10 mouse cellular contexts compared by ENCODE assay signal in genomic region chr13:56251176-56251923, GRCm38 (mm10). TPM values are rescaled to one million over a fixed set of nuclear protein-coding genes. Genes with fewer than 3 reads are reported as not detected.
DNase-seq lines count a peak whose midpoint lies in the region; ATAC-seq and TF ChIP-seq lines count a peak whose summit lies in the region.
"Had no signal": no experiment of that assay in that cellular context is flagged by ENCODE, and none has a peak within 500 bp of the region (broad histone marks: within the 10 kb centered on the region; RNA-seq: fewer than 3 reads in every experiment).

No protein-coding gene starts in this region.

- TF ChIP-seq CTCF in midbrain, postnatal 0 days (IDR thresholded peaks at IDR 0.05) = no peak

- no peak overlapping the region for H3K9ac ChIP-seq in kidney, embryonic 16.5 days (replicated peaks; ENCODE audit: low read length)
- H3K9ac ChIP-seq in hindbrain, embryonic 14.5 days = peak overlapping the region; percentile 16; the same call in 1 of the 2 replicates
- H3K9ac ChIP-seq in midbrain, postnatal 0 days (replicated peaks; ENCODE audit: low read length, poor library complexity, severe bottlenecking) = no peak overlapping the region

- ATAC-seq in kidney, embryonic 16.5 days (ENCODE audit: low FRiP score, low TSS enrichment) = no peak
- ATAC-seq in hindbrain, embryonic 14.5 days (ENCODE audit: low FRiP score) = no peak; the same call in 1 of the 2 replicates
- 0 out of 2 replicates have a peak, but pooled peaks have one; percentile 31 for ATAC-seq in midbrain, postnatal 0 days (ENCODE audit: low FRiP score)
- ATAC-seq in megakaryocyte-erythroid progenitor cell, adult 5-6 weeks (replicated peaks; ENCODE audit: low FRiP score, low TSS enrichment, poor library complexity, severe bottlenecking) = no peak

- H3K9me3 ChIP-seq in kidney, embryonic 16.5 days (ENCODE audit: low read length) = no peaks in the 10 kb centered on the region
- H3K9me3 ChIP-seq in hindbrain, embryonic 14.5 days (ENCODE audit: control insufficient read depth, low read length) = no peaks in the 10 kb centered on the region
- no peaks in the 10 kb centered on the region for H3K9me3 ChIP-seq in midbrain, postnatal 0 days (ENCODE audit: low read length)

- H3K4me2 ChIP-seq in kidney, embryonic 16.5 days (replicated peaks; ENCODE audit: low read depth, low read length) = peak overlapping the region; percentile 53; the same call in 1 of the 2 replicates
- peak overlapping the region; percentile 57 for H3K4me2 ChIP-seq in hindbrain, embryonic 14.5 days (replicated peaks)
- H3K4me2 ChIP-seq in midbrain, postnatal 0 days (ENCODE audit: low read depth, low read length, poor library complexity, severe bottlenecking) = 0 out of 2 replicates have a peak overlapping the region, but pooled peaks have one; percentile 39

- no peak for DNase-seq in kidney, adult 8-10 months
- DNase-seq in embryo, embryonic 11 days = peak; percentile 70
- DNase-seq in hindbrain, embryonic 14.5 days (ENCODE audit: low spot score) = no peak
- DNase-seq in midbrain, postnatal 0 days (ENCODE audit: low spot score) = no peak
- DNase-seq in yolk sac, embryonic 10.5 days (ENCODE audit: low spot score) = no peak
- no peak for DNase-seq in right cerebral cortex, postnatal 36 days (ENCODE audit: low spot score in 2 of 2)
- DNase-seq: cerebellum, adult 18-20 months had no signal

- H3K4me3 ChIP-seq in kidney, embryonic 16.5 days (ENCODE audit: low read length) = peak overlapping the region; percentile 40; the same call in 1 of the 2 replicates
- peak overlapping the region; percentile 32 for H3K4me3 ChIP-seq in hindbrain, embryonic 14.5 days (replicated peaks; ENCODE audit: low read length)
- peak overlapping the region; percentile 30; the same call in 1 of the 2 replicates for H3K4me3 ChIP-seq in midbrain, postnatal 0 days (ENCODE audit: low read depth, low read length)

- peaks cover 11% of the 10 kb centered on the region for H3K4me1 ChIP-seq in kidney, embryonic 16.5 days (ENCODE audit: insufficient read depth, low read length)
- H3K4me1 ChIP-seq in hindbrain, embryonic 14.5 days (replicated peaks; ENCODE audit: control insufficient read depth, insufficient read depth, low read length) = peaks cover 10% of the 10 kb centered on the region; the same call in 1 of the 2 replicates
- no peaks in the 10 kb centered on the region for H3K4me1 ChIP-seq in midbrain, postnatal 0 days (ENCODE audit: insufficient read depth, low read length)

- under 1% methylated on average over 59 of the region's 59 CpGs for WGBS in kidney, embryonic 16.5 days
- under 1% methylated on average over 59 of the region's 59 CpGs for WGBS in hindbrain, embryonic 14.5 days
- under 1% methylated on average over 52 of the region's 59 CpGs for WGBS in midbrain, postnatal 0 days

- peaks cover 100% of the 10 kb centered on the region for H3K27me3 ChIP-seq in kidney, embryonic 16.5 days (ENCODE audit: insufficient read depth, low read length)
- H3K27me3 ChIP-seq in hindbrain, embryonic 14.5 days (ENCODE audit: control insufficient read depth, insufficient read depth, low read length) = peaks cover 100% of the 10 kb centered on the region
- H3K27me3 ChIP-seq in midbrain, postnatal 0 days (ENCODE audit: insufficient read depth, low read length) = peaks cover 91% of the 10 kb centered on the region

- H3K36me3 ChIP-seq in kidney, embryonic 16.5 days (ENCODE audit: insufficient read depth, low read length) = no peaks in the 10 kb centered on the region
- H3K36me3 ChIP-seq in hindbrain, embryonic 14.5 days (replicated peaks; ENCODE audit: control insufficient read depth, insufficient read depth) = no peaks in the 10 kb centered on the region
- H3K36me3 ChIP-seq in midbrain, postnatal 0 days (ENCODE audit: insufficient read depth, low read length) = no peaks in the 10 kb centered on the region

- H3K27ac ChIP-seq in kidney, embryonic 16.5 days (ENCODE audit: low read length) = no peak overlapping the region
- H3K27ac ChIP-seq in hindbrain, embryonic 14.5 days = no peak overlapping the region
- H3K27ac ChIP-seq in midbrain, postnatal 0 days (ENCODE audit: low read depth, low read length) = no peak overlapping the region

RNA-seq across cellular contexts. Expression of gene Neurog1, which starts 0.6 kb away (rescaled TPM):
- not detected in 2 replicates for polyA plus RNA-seq in kidney, embryonic 16.5 days (2015; fragmentation: Nextera tagmentation; extraction: Ambion mirVana)
- polyA plus RNA-seq in hindbrain, embryonic 14.5 days (2014; fragmentation: Nextera tagmentation; extraction: Ambion mirVana) = 2.6 TPM in 1 of 2 replicates, not detected in the other
- not detected in 2 replicates for total RNA-seq in midbrain, postnatal 0 days (2014; rRNA removed)
- not detected in 2 replicates for polyA plus RNA-seq in midbrain, postnatal 0 days (2015; fragmentation: Nextera tagmentation; extraction: Ambion mirVana)
- total RNA-seq in megakaryocyte-erythroid progenitor cell, adult 5-6 weeks (2014; fragmentation: Nextera tagmentation) = not detected in 2 replicates
- total RNA-seq in megakaryocyte-erythroid progenitor cell, adult 5-6 weeks (2017) = not detected in 2 replicates
- total RNA-seq: gastrocnemius, adult 18-20 months had no signal

RNA-seq across cellular contexts. Expression of gene Cxcl14, which starts 45.0 kb away (rescaled TPM):
- polyA plus RNA-seq in kidney, embryonic 16.5 days (2015; fragmentation: Nextera tagmentation; extraction: Ambion mirVana) = 23.4 and 25.1 TPM in 2 replicates
- 2.2 and 5.8 TPM in 2 replicates for polyA plus RNA-seq in hindbrain, embryonic 14.5 days (2014; fragmentation: Nextera tagmentation; extraction: Ambion mirVana)
- 31.5 and 34.1 TPM in 2 replicates for total RNA-seq in midbrain, postnatal 0 days (2014; rRNA removed)
- polyA plus RNA-seq in midbrain, postnatal 0 days (2015; fragmentation: Nextera tagmentation; extraction: Ambion mirVana) = 32.7 and 37.0 TPM in 2 replicates
- total RNA-seq in megakaryocyte-erythroid progenitor cell, adult 5-6 weeks (2014; fragmentation: Nextera tagmentation) = not detected in 2 replicates
- total RNA-seq in megakaryocyte-erythroid progenitor cell, adult 5-6 weeks (2017) = not detected in 2 replicates
